Mouse (Mus musculus) forebrain, embryonic 10.5 days (tissue): Measurements from ENCODE around the gene Sema4c. TPM values are rescaled to one million over a fixed set of nuclear protein-coding genes. Genes with fewer than 3 reads are reported as not detected.

Source experiments
- DNase-seq: peaks from one replicate; pipeline ENCODE4 v3.0.0-alpha.2; 2017; ENCODE audit warnings: low spot score; ENCODE audit errors: extremely low spot score
- H3K27ac ChIP-seq: fragments of 300-500 bp; sonication (generic); 2 replicates; pipeline ENCODE4 v1.5.1; 2016; ENCODE audit warnings: mild to moderate bottlenecking
- H3K27me3 ChIP-seq: fragments of 300-500 bp; sonication (generic); 2 replicates; pipeline ENCODE4 v1.6.1; 2016; ENCODE audit warnings: mild to moderate bottlenecking; ENCODE audit not compliant: poor library complexity, severe bottlenecking
- H3K36me3 ChIP-seq: fragments of 300-500 bp; sonication (generic); replicated peaks from 2 replicates; pipeline ENCODE4 v1.6.1; 2016; ENCODE audit warnings: mild to moderate bottlenecking, moderate library complexity
- H3K4me1 ChIP-seq: fragments of 300-500 bp; sonication (generic); 2 replicates; pipeline ENCODE4 v1.6.1; 2016
- H3K4me3 ChIP-seq: fragments of 300-500 bp; sonication (generic); 2 replicates; pipeline ENCODE4 v1.5.1; 2016; ENCODE audit warnings: mild to moderate bottlenecking, moderate library complexity
- H3K9me3 ChIP-seq: fragments of 300-500 bp; sonication (generic); 2 replicates; pipeline ENCODE4 v1.6.1; 2016; ENCODE audit warnings: mild to moderate bottlenecking, moderate library complexity
- WGBS: fragments of 180-500 bp; shearing (Covaris S2); methylation state at CpG from one replicate; pipeline ENCODE4 v1.1.7; 2016; 5-methylcytosine and 5-hydroxymethylcytosine counted together
- polyA plus RNA-seq: library from polyadenylated mRNA; unstranded; fragments of >200 nt; fragmentation: Nextera tagmentation; extraction: Ambion mirVana; gene quantifications from 2 replicates; pipeline ENCODE4 v1.2.1, GENCODE M21; 2016

Gene Sema4c
- polyA plus RNA-seq, 1 experiment from 2014 or later, result 20.1 TPM

GRCm38 (mm10) chr1:36535477-36536396 is 22.4 kb downstream of the Sema4c start:
- no peak overlapping the region for H3K4me3 ChIP-seq

GRCm38 (mm10) chr1:36534595-36535058 is 23.5 kb downstream of the Sema4c start:
- no peak overlapping the region for H3K27ac ChIP-seq
- H3K27me3 ChIP-seq, result no peaks in the 10 kb centered on the region
- peaks cover 6% of the 10 kb centered on the region; the same call in 1 of the 2 replicates for H3K4me1 ChIP-seq
- no peak overlapping the region for H3K4me3 ChIP-seq
- WGBS, result 86% methylated on average over 6 of the region's 6 CpGs
- no peak for DNase-seq
- H3K9me3 ChIP-seq, result no peaks in the 10 kb centered on the region
- H3K36me3 ChIP-seq, result peaks cover 42% of the 10 kb centered on the region

More at GRCm38 (mm10) chr1:36535477-36536396, 22.4 kb downstream of the Sema4c start:
- no peak for DNase-seq
- WGBS, result 86% methylated on average over 11 of the region's 11 CpGs
- 0 out of 2 replicates have a peak overlapping the region, but pooled peaks have one; percentile 3 for H3K27ac ChIP-seq
- H3K36me3 ChIP-seq, result peaks cover 49% of the 10 kb centered on the region
- H3K27me3 ChIP-seq, result no peaks in the 10 kb centered on the region
- no peaks in the 10 kb centered on the region for H3K9me3 ChIP-seq
- H3K4me1 ChIP-seq, result peaks cover 6% of the 10 kb centered on the region; the same call in 1 of the 2 replicates

GRCm38 (mm10) chr1:36533546-36533945 is 24.6 kb downstream of the Sema4c start:
- H3K4me1 ChIP-seq, result peaks cover 6% of the 10 kb centered on the region; the same call in 1 of the 2 replicates
- no peaks in the 10 kb centered on the region for H3K9me3 ChIP-seq
- 81% methylated on average over 6 of the region's 6 CpGs for WGBS
- peaks cover 31% of the 10 kb centered on the region for H3K36me3 ChIP-seq
- H3K27me3 ChIP-seq, result no peaks in the 10 kb centered on the region
- H3K4me3 ChIP-seq, result no peak overlapping the region
- no peak overlapping the region for H3K27ac ChIP-seq
- DNase-seq, result no peak

GRCm38 (mm10) chr1:36531461-36531860 is 26.7 kb downstream of the Sema4c start:
- no peak for DNase-seq
- peaks cover 32% of the 10 kb centered on the region for H3K36me3 ChIP-seq

DNA sequence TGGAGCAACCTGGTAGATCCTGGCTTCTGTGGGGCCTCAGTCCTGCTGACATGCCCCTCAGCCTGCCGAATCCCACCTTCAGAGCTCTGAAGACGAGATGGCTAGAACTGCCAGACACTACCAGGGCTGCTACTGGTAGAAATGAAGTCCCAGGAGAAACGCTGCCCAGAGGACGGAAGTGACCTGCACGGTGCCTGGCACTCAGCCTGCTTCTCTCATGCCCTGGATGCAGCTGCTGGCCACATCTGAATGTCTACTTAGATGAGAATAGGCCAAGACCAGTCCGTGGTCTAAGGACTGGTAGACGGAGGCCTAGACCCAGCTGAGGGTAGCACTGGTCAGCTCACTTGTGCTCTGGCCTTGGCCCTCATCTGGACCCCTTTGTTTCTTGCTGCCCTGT is 27.2 kb downstream of the Sema4c start:
- Histone ChIP-seq H3K36me3 (peaks cover 34% of the 10 kb centered on the region), H3K4me3 (no peak overlapping the region), H3K27me3 (no peaks in the 10 kb centered on the region), H3K4me1 (no peaks in the 10 kb centered on the region), H3K9me3 (no peaks in the 10 kb centered on the region), H3K27ac (no peak overlapping the region)
- WGBS, result 93% methylated on average over 7 of the region's 7 CpGs
- no peak for DNase-seq

More at GRCm38 (mm10) chr1:36531461-36531860, 26.7 kb downstream of the Sema4c start:
- no peak overlapping the region for H3K27ac ChIP-seq
- WGBS, result 94% methylated on average over 12 of the region's 12 CpGs
- 0 out of 2 replicates have a peak, but pooled peaks cover 2% of the 10 kb centered on the region for H3K4me1 ChIP-seq
- no peaks in the 10 kb centered on the region for H3K27me3 ChIP-seq
- H3K9me3 ChIP-seq, result no peaks in the 10 kb centered on the region
- no peak overlapping the region for H3K4me3 ChIP-seq

DNA sequence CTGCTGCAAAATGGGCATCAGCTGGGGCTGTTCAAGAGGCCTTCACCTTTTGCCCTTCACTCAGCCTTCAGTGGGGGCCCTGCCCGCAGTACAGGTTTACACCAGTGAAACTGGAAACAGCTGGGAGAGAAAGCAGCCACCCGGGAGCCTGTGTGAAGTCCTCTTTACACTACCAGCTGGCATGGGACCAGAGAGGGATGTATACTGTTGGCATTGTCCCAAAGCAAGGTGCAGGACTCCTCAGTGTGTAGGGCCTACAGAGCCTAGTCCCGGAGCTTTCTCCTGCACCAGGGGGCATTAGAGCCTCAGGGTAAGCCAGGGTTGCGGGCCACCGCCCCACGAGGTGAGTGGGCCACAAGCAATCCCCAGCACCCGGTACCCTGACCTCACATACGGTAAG is 27.7 kb downstream of the Sema4c start:
- H3K4me3 ChIP-seq, result no peak overlapping the region
- H3K9me3 ChIP-seq, result no peaks in the 10 kb centered on the region
- H3K27ac ChIP-seq, result no peak overlapping the region
- no peaks in the 10 kb centered on the region for H3K27me3 ChIP-seq
- WGBS, result 85% methylated on average over 8 of the region's 8 CpGs
- H3K4me1 ChIP-seq, result no peaks in the 10 kb centered on the region
- H3K36me3 ChIP-seq, result peaks cover 38% of the 10 kb centered on the region
- no peak for DNase-seq

DNA sequence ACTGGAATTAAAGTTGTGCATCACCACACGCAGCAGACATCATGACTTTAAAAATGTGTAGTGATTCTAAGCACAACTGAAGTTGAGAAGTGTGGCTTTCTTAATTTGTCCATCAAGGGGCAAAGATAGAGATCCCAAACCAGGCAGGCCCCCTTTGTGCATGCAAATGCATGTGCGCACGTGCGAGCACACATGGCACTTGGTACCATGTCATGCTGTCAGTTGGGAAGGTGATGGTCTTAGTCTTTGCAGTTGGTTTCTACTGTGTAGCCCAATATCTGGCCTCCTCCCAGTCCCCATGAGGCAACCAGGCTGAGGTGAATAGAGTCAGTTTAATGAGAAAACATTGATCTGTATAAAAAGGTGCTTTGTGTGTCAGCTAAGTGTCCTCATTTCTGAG is 28.3 kb downstream of the Sema4c start:
- H3K4me1 ChIP-seq, result no peaks in the 10 kb centered on the region
- H3K9me3 ChIP-seq, result no peaks in the 10 kb centered on the region
- 95% methylated on average over 4 of the region's 4 CpGs for WGBS

DNA sequence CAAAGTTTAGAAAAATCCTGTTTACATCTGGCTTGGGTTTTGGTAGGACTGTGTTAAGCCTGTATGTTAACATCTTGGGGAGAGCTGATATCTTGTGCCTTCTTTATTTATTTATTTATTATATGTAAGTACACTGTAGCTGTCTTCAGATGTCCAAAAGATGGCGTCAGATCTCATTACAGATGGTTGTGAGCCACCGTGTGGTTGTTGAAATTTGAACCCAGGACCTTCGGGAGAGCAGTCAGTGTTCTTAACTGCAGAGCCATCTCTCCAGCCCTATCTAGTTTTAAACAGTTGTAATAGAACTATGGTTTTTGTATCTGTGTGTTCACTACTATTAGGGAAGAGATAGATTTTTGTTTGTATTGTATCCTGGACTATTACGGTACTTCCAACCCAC is 28.9 kb downstream of the Sema4c start:
- Histone ChIP-seq H3K27ac (no peak overlapping the region), H3K27me3 (no peaks in the 10 kb centered on the region), H3K9me3 (no peaks in the 10 kb centered on the region), H3K4me3 (no peak overlapping the region), H3K4me1 (no peaks in the 10 kb centered on the region), H3K36me3 (peaks cover 50% of the 10 kb centered on the region)
- DNase-seq, result no peak
- 93% methylated on average over 4 of the region's 4 CpGs for WGBS

More for the DNA sequence above, 28.3 kb downstream of the Sema4c start:
- H3K4me3 ChIP-seq, result no peak overlapping the region
- H3K27me3 ChIP-seq, result no peaks in the 10 kb centered on the region
- DNase-seq, result no peak
- H3K27ac ChIP-seq, result no peak overlapping the region
- peaks cover 44% of the 10 kb centered on the region for H3K36me3 ChIP-seq

DNA sequence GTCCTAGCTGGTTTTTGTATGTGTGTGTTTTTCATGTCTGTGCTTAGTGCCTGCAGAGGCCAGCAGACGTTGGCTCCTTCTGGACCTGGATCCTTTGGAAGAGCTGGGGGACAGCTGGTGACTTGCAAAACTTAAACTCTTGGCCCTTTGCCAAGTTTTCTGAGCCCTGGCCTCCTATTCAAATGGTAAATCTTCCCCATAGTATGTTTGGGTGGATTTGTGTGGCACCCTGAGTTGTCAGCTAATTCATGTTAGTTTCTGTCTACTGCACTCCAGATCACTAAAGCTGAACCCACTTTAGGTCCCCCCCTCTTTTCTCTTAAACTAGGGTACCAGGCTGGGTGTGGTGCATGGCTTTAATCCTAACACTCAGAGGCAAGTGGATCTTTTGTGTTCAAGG is 29.8 kb downstream of the Sema4c start:
- peaks cover 60% of the 10 kb centered on the region for H3K36me3 ChIP-seq
- no peak overlapping the region for H3K27ac ChIP-seq
- WGBS, result 72% methylated on average over 1 of the region's 1 CpGs

DNA sequence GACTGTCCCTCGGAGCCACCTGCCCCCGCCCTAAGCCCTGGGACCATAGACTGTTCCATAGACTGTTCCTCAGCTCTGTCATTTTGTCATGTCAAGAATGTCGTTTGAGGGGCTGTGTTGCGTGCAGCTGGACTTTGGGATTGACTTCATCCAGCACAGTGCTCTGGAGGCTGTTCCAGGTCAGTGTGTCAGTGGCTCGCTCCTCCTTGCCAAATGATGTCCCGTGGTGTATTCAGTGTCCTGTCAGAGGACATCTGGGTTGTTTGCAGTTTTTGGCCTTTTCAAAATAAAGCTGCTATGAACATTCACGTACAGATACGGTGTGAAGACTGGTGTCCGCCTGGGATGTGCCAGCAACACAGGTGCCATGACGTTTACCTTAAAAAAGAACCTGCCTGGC is 31.2 kb downstream of the Sema4c start:
- Histone ChIP-seq H3K36me3 (peaks cover 68% of the 10 kb centered on the region), H3K27ac (no peak overlapping the region), H3K9me3 (no peaks in the 10 kb centered on the region), H3K4me1 (no peaks in the 10 kb centered on the region), H3K4me3 (no peak overlapping the region), H3K27me3 (no peaks in the 10 kb centered on the region)
- WGBS, result 93% methylated on average over 10 of the region's 10 CpGs
- no peak for DNase-seq

More for the DNA sequence above, 29.8 kb downstream of the Sema4c start:
- no peaks in the 10 kb centered on the region for H3K9me3 ChIP-seq
- H3K27me3 ChIP-seq, result no peaks in the 10 kb centered on the region
- no peak for DNase-seq
- H3K4me3 ChIP-seq, result no peak overlapping the region
- H3K4me1 ChIP-seq, result no peaks in the 10 kb centered on the region

DNA sequence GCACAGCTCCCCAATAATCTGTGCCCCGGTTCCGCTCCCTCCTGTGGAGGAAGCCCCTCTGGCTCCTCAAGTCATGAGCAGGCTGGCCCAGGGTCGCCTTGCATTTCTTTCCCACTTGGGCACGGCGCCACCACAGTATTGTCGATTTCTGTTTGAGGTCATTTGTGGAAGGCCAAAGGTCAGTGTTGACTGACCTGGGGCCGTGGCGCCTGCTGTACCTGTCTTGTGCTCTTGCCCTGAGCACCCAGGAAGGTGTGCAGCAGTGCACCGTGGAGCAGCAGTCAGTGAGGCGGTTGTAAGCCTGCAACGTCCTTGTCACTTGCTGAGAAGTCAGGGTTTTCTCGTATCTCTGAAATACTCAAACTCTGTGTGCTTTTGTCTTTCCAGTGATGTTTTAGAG is 32.4 kb downstream of the Sema4c start:
- 88% methylated on average over 12 of the region's 12 CpGs for WGBS
- H3K27me3 ChIP-seq, result no peaks in the 10 kb centered on the region
- H3K4me1 ChIP-seq, result no peaks in the 10 kb centered on the region
- DNase-seq, result no peak
- peaks cover 70% of the 10 kb centered on the region for H3K36me3 ChIP-seq
- no peak overlapping the region for H3K27ac ChIP-seq
- H3K4me3 ChIP-seq, result no peak overlapping the region
- H3K9me3 ChIP-seq, result no peaks in the 10 kb centered on the region

DNA sequence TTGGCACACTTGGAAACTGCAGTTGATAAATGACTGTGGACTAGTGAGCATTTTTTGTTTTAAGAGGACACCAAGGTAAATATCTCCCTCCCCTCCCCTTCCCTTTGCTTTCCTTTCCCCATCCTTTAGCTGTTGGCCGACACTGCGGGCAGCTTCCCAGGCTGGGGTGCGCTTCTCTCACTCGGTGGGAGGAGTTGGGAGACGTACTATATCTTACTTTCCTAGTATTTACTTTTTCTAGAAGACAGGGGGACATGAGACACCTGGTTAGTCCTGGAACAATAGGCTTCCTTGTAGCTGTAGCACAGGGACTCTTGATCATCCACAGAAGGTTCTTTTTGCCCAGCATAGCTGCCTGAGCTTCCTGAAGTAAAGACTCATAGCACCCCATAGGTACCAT is 34.1 kb downstream of the Sema4c start:
- no peak for DNase-seq
- H3K27ac ChIP-seq, result no peak overlapping the region
- H3K9me3 ChIP-seq, result no peaks in the 10 kb centered on the region
- 94% methylated on average over 5 of the region's 5 CpGs for WGBS
- no peaks in the 10 kb centered on the region for H3K4me1 ChIP-seq
- peaks cover 83% of the 10 kb centered on the region for H3K36me3 ChIP-seq
- no peak overlapping the region for H3K4me3 ChIP-seq
- H3K27me3 ChIP-seq, result no peaks in the 10 kb centered on the region

DNA sequence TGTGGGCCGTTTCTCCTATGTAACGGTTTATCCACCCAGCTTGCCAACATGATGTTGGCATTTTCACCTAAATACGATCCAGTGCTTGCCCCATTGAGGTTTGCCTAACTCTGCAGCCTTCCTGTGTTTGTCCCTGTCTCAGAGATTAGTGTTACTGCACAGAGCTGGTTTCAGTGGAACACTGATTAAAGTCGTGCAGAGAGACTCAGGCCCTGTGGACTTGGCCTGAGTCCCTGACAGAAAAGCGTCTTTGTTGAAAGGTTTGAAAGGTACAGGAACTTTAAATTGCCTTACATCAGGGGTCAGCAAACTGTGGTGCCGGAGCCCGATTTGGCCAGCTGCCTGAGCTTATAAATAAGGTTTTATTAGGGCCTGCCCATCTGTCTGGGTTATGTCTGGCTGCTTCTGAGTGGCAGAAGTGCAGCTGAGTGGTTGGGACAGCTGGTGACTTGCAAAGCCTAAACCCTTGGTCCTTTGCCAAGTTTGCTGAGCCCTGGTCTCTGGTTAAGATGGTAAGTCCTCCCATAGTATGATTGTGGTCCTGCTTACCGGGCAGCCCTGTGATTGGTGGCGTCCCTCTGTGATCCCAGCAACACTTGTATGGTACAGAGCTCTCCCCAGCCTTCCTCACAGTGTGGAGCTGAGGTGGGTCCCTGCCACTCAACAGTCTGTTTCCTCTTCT is 34.7 kb downstream of the Sema4c start:
- Histone ChIP-seq H3K36me3 (peaks cover 89% of the 10 kb centered on the region), H3K4me3 (no peak overlapping the region), H3K27ac (no peak overlapping the region), H3K9me3 (no peaks in the 10 kb centered on the region), H3K4me1 (no peaks in the 10 kb centered on the region), H3K27me3 (no peaks in the 10 kb centered on the region)
- 91% methylated on average over 9 of the region's 9 CpGs for WGBS
- no peak for DNase-seq
